Mouse (Mus musculus): Measurements from ENCODE around the gene Glra1.

The Glra1 gene

GRCm38 (mm10) chr11:55518806-55519674 is 89.0 kb downstream of the Glra1 start:
- in situ Hi-C loops (cut with MboI; ENCODE audit: low sequenced_read_pairs): no loop called here

DNA sequence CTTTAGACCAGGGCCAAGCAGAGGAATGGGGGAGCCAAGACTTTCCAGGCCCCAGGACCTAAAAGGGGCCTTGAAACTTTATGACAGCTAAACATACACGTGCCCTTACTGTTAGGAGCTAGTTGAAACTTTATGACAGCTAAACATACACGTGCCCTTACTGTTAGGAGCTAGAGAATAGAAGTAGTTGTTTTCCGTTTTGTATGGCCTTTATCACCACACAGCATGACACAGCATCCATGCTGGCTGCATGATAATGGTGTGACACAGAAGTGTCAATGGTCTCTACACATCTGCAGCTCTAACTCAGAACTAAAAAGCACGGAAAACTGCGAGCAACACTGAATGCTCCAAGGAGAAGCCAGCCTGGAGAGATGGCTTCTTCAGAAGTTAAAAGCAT is 90.3 kb downstream of the Glra1 start:
- in situ Hi-C loops (cut with MboI; ENCODE audit: low sequenced_read_pairs): no loop called here

GRCm38 (mm10) chr11:55511374-55511773 is 96.6 kb downstream of the Glra1 start:
- in situ Hi-C loops (cut with MboI; ENCODE audit: low sequenced_read_pairs): no loop called here

DNA sequence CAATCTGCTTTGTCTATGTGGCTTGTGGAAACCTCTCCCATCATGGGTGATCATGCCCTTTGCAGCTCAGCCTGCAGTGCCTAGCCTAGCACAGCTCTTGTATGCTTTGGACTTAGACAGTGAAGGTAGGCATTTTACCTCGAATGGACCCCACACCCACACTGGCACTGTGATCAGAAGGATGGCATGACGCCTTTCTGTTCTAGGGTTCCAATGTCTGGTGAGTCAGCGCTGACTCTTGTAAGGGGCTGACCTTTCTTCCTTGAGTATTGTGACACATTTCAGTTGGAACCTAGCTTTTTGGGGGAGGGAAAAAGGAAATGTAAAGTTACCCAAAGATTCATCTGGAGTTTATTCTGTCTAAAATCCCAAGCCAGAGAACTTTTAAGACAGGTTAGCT is 102.5 kb downstream of the Glra1 start:
- in situ Hi-C loops (cut with MboI; ENCODE audit: low sequenced_read_pairs): no loop called here

- in situ Hi-C loops (cut with MboI; ENCODE audit: low sequenced_read_pairs): no loop called here
These were observed 105.1 kb downstream of the Glra1 start for GRCm38 (mm10) chr11:55502886-55503285.

GRCm38 (mm10) chr11:55501955-55502531 is 106.0 kb downstream of the Glra1 start:
- in situ Hi-C loops (cut with MboI; ENCODE audit: low sequenced_read_pairs): no loop called here

DNA sequence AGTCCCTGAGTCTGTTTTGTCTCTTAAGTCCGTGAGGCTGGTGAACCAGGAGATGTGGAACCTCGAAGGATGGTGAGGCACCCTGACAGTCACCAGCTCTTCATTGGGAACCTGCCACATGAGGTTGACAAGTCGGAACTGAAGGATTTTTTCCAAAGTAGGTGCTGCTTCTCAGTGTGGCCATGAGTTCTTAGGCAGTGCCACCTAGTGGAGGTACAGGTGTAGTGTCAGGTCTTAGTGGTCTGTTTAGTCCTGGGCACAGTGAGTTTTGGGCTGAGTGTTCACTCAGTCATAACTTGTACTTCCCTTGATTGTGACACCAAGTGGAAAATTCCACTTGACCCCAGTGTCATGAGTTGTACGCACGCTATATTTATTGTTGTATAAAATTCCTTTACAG is 110.1 kb downstream of the Glra1 start:
- in situ Hi-C loops (cut with MboI; ENCODE audit: low sequenced_read_pairs): no loop called here

- in situ Hi-C loops (cut with MboI; ENCODE audit: low sequenced_read_pairs): no loop called here
These were observed 111.8 kb downstream of the Glra1 start for GRCm38 (mm10) chr11:55496158-55496557.

DNA sequence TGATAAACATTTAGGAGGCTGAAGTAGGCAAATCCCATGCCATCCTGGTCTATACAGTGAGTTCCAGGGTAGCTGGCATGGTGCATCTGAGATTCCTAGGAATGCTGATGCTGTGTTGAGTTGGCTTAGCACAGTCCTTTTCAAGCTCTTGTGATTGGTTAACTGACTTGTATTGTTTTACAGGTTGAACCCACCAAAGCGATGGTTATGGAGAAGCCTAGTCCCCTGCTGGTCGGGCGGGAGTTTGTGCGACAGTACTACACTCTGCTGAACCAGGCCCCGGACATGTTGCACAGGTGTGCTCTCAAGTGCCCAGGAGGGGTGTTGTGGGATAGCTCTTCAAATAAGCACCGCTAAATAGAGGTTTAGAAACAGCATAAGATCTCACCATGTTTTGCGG is 122.6 kb downstream of the Glra1 start:
- in situ Hi-C loops (cut with MboI; ENCODE audit: low sequenced_read_pairs): no loop called here

GRCm38 (mm10) chr11:55473219-55473618 is 134.8 kb downstream of the Glra1 start:
- in situ Hi-C loops (cut with MboI; ENCODE audit: low sequenced_read_pairs): no loop called here

- in situ Hi-C loops (cut with MboI; ENCODE audit: low sequenced_read_pairs): no loop called here
These were observed 136.5 kb downstream of the Glra1 start for GRCm38 (mm10) chr11:55471467-55471866.

DNA sequence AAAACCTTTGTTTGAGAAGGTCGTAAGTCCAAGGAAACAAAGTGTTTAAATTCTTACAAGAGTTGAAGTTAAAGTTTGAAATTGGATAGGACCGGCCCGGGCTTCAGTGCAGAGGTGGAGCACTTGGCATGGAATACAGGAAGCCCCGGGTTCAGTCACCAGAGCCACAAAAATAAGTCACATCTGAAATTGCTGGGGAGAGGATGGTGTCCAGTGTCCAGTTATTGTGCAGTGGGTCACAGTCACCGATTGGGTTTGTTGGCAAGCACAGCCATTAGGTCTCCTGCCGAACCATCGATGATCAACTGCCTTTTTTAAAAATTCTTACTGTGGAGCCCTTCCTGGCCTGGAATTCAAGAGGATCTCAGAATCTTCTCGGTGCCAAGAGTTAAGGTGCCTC is 137.2 kb downstream of the Glra1 start:
- in situ Hi-C loops (cut with MboI; ENCODE audit: low sequenced_read_pairs): no loop called here

- in situ Hi-C loops (cut with MboI; ENCODE audit: low sequenced_read_pairs): no loop called here
These were observed 137.9 kb downstream of the Glra1 start for GRCm38 (mm10) chr11:55469923-55470691.

- in situ Hi-C loops (cut with MboI; ENCODE audit: low sequenced_read_pairs): no loop called here
These were observed 138.8 kb downstream of the Glra1 start, which contains the start of gene G3bp1 for GRCm38 (mm10) chr11:55469048-55469843. Gene G3bp1, plus strand, starts transcription at chr11:55469685.

GRCm38 (mm10) chr11:55468611-55469047 is 139.4 kb downstream of the Glra1 start:
- in situ Hi-C loops (cut with MboI; ENCODE audit: low sequenced_read_pairs): no loop called here

- in situ Hi-C loops (cut with MboI; ENCODE audit: low sequenced_read_pairs): no loop called here
These were observed 140.0 kb downstream of the Glra1 start for GRCm38 (mm10) chr11:55468012-55468411.

DNA sequence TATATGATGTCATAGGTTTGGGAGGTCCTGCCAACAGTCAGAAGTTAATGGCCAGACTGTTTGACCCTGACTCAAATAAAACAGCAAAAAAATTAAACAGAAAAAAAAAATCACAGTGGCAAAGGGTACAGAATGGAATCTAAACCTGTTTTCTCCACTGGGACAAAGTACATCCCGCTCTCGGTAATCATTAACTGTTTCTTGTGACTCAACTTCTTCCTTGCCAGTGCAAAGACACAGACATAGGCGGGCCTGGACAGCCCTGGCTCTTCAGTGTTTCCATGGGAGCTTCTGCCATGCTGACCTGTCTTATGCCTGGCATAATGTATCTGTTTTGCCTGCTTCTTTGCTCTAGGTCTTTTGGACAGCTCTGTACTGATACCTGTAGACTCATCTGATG is 142.8 kb downstream of the Glra1 start:
- in situ Hi-C loops (cut with MboI; ENCODE audit: low sequenced_read_pairs): no loop called here

DNA sequence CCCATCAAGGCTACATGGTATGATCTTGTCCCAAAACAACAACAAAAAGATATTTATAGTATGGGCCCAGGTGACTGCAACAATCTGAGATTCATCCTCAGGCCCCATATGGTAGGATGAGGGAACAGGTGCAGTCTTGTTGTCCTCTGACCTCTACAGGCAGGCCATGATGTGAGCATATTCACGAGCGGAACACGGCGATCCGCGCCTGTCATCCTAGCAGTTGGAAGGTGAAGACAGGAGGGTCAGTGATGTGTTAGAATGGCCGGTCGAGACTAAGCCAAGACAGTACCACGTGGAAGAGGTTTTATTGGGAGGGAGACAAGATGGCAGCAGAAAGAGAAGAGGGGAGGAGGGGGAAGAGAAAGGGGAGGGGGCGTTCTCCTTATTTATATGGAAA is 143.3 kb downstream of the Glra1 start:
- in situ Hi-C loops (cut with MboI; ENCODE audit: low sequenced_read_pairs): no loop called here
